Mouse (Mus musculus): ENCODE data around the gene Ly86. TPM values are rescaled to one million over a fixed set of nuclear protein-coding genes. Genes with fewer than 3 reads are reported as not detected.

The Ly86 gene
- total and polyA plus RNA-seq, 3 experiments = 172 to 427 (median 290) TPM

DNA sequence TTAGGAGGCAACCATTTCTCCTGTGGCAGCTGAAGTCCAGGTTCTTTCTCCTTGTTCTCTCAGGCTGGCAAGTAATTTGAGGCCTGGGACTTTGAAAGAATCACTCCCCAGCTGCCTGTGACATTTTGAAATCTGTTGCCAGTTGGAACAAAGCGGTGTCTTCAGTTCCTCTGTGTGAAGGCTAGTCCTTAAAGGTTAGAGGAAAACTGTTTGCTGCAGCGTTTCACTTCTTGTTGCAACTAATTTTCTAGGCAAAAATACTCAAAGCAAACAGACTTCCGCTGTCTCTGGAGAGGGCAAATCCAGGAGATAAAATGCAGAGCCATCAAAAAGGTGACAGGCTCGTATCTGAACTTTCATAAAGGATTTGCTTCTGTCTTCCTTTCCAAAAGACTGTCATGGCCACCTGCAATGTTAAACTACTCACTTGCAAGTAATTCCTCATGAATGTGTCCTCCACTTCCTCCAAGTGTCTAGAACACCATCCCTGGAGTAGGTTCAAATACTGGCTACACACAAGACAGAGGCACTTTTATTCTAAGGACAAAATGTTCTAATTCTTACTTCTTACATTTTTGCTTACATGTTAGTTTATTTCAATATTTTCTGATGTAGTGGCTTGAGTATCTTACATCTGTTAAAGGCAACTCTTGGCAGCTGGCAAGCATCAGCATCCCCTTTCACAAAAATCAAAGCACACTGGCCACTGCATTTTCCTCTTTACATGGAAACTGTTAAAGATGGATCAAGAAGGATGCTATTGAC is 12.0 kb upstream of the Ly86 start:
- no peaks in the 10 kb centered on the region for H3K79me2 ChIP-seq (replicated peaks; ENCODE audit: control insufficient read depth, extremely low read depth, insufficient read depth, poor library complexity, severe bottlenecking)
- peak overlapping the region; percentile 15; the same call in 1 of the 2 replicates for H3K4me2 ChIP-seq (ENCODE audit: insufficient read depth, low read depth, poor library complexity, severe bottlenecking)
- no peaks in the 10 kb centered on the region for H3K36me3 ChIP-seq (replicated peaks in 1 of 2; ENCODE audit: control insufficient read depth in 1 of 2, insufficient read depth in 1 of 2, low read length in 1 of 2)
- H3K4me1 ChIP-seq (ENCODE audit: control insufficient read depth in 1 of 2, insufficient read depth in 2 of 2) = peaks cover 17 to 55% of the 10 kb centered on the region in 2 experiments
- no peak for TF ChIP-seq NRF1 (IDR thresholded peaks at IDR 0.05; ENCODE audit: low read depth, low read length)
- no peak for TF ChIP-seq BHLHE40 (IDR thresholded peaks at IDR 0.05; ENCODE audit: low read depth, low read length)
- no peak for TF ChIP-seq MYC (IDR thresholded peaks at IDR 0.05; ENCODE audit: low read depth, low read length)
- no peak for TF ChIP-seq JUND (conservative IDR thresholded peaks at IDR 0.05; ENCODE audit: low read depth, low read length)
- TF ChIP-seq MAFK (IDR thresholded peaks at IDR 0.05; ENCODE audit: insufficient replicate concordance, low read length) = peak; percentile 58; the same call in 1 of the 2 replicates
- no peak for TF ChIP-seq TBP (conservative IDR thresholded peaks at IDR 0.05; ENCODE audit: low read depth, low read length)
- no peak for TF ChIP-seq CHD1 (IDR thresholded peaks at IDR 0.05; ENCODE audit: low read depth, low read length)
- peak; percentile 75; the same call in 1 of the 2 replicates for TF ChIP-seq EP300 (IDR thresholded peaks at IDR 0.05; ENCODE audit: low read length)
- TF ChIP-seq JUN (IDR thresholded peaks at IDR 0.05; ENCODE audit: insufficient read depth, low read depth, low read length) = no peak
- no peak for TF ChIP-seq E2F4 (IDR thresholded peaks at IDR 0.05; ENCODE audit: insufficient replicate concordance, low read depth, low read length)
- TF ChIP-seq POLR2A (IDR thresholded peaks at IDR 0.05; ENCODE audit: low read depth, low read length) = 0 out of 2 replicates have a peak, but pooled peaks have one; percentile 20
- TF ChIP-seq ELF1 (IDR thresholded peaks at IDR 0.05; ENCODE audit: low read depth, low read length) = no peak
- no peak for TF ChIP-seq ZKSCAN1 (IDR thresholded peaks at IDR 0.05; ENCODE audit: borderline replicate concordance, low read depth, low read length)
- peak; percentile 60 for TF ChIP-seq TCF12 (IDR thresholded peaks at IDR 0.05; ENCODE audit: low read depth, low read length)
- no peak for TF ChIP-seq USF1 (IDR thresholded peaks at IDR 0.05; ENCODE audit: low read depth, low read length)
- TF ChIP-seq IRF4 (IDR thresholded peaks at IDR 0.05; ENCODE audit: low read depth, low read length) = peak; percentile 70
- TF ChIP-seq GABPA (IDR thresholded peaks at IDR 0.05; ENCODE audit: insufficient replicate concordance, low read depth, low read length) = no peak
- TF ChIP-seq RCOR1 (conservative IDR thresholded peaks at IDR 0.05; ENCODE audit: low read depth, low read length) = no peak; the same call in 1 of the 2 replicates
- TF ChIP-seq SIN3A (IDR thresholded peaks at IDR 0.05; ENCODE audit: low read length) = peak; percentile 47; the same call in 1 of the 2 replicates
- TF ChIP-seq ZNF384 (IDR thresholded peaks at IDR 0.05; ENCODE audit: low read depth, low read length) = no peak
- TF ChIP-seq HCFC1 (IDR thresholded peaks at IDR 0.05; ENCODE audit: low read depth, low read length) = no peak; the same call in none of the 2 replicates
- no peak for TF ChIP-seq MXI1 (IDR thresholded peaks at IDR 0.05; ENCODE audit: low read depth, low read length)
- no peaks in the 10 kb centered on the region for H3K27me3 ChIP-seq (replicated peaks)
- H3K27ac ChIP-seq (ENCODE audit: insufficient read depth, low read depth) = peak overlapping the region; percentile 62
- dilution Hi-C loops (cut with MboI; ENCODE audit: extremely low pct_ligation_motif_present, extremely low pct_unique_long_range_greater_than_20kb, low sequenced_read_pairs) (no loop called here), in situ Hi-C loops (cut with MboI; ENCODE audit: low pct_ligation_motif_present, low pct_unique_long_range_greater_than_20kb, low sequenced_read_pairs) (no loop called here)
- H3K4me3 ChIP-seq (replicated peaks in 1 of 3; ENCODE audit: low read depth in 2 of 3, low read length in 2 of 3, poor library complexity in 1 of 3) = no peak overlapping the region
- peak overlapping the region; percentile 26; the same call in 1 of the 2 replicates for H3K9ac ChIP-seq (ENCODE audit: insufficient read depth, low read depth)
- DNase-seq (ENCODE audit: extremely low read depth) = no peak
- no peaks in the 10 kb centered on the region for H3K9me3 ChIP-seq (replicated peaks; ENCODE audit: low read length)
